Mouse (Mus musculus) adrenal gland, adult 10 weeks (tissue): Measurements from ENCODE around the gene Gm2888. TPM values are rescaled to one million over a fixed set of nuclear protein-coding genes. Genes with fewer than 3 reads are reported as not detected.

Experiments
- polyA plus RNA-seq: library from polyadenylated mRNA; stranded (reverse); fragments of 350-450 nt; fragmentation: Illumina TruSeq; extraction: RNeasy Lipid Tissue Mini Kit (QIAGEN cat#74804); gene quantifications from one replicate; pipeline ENCODE4 v1.2.3, GENCODE M21; 2014; ENCODE audit warnings: low read depth, low replicate concordance

Gm2888 gene
- polyA plus RNA-seq, result not detected

GRCm38 (mm10) chr14:3029702-3030101 lies at the start of gene Gm2888:
Gm2888 (plus strand) TSS chr14:3030002.

GRCm38 (mm10) chr14:3048727-3049512 lies 19.1 kb downstream of the Gm2888 start, which contains the start of gene Gm2897:
Gm2897 (plus strand) TSS chr14:3049285.

Other genes with a start within 250 kb of the Gm2888 start
- 1.1 TPM for gene Gm2897, start 19.3 kb downstream of the Gm2888 start, polyA plus RNA-seq
- gene Gm10340, start 104.0 kb downstream of the Gm2888 start, polyA plus RNA-seq, result not detected
- gene Gm5795, start 158.3 kb downstream of the Gm2888 start, polyA plus RNA-seq, result not detected
- 1.5 TPM for gene D830030K20Rik, start 178.5 kb downstream of the Gm2888 start, polyA plus RNA-seq